Mouse (Mus musculus) forebrain, embryonic 16.5 days (tissue): ENCODE measurements around the gene Coq5. TPM values are rescaled to one million over a fixed set of nuclear protein-coding genes. Genes with fewer than 3 reads are reported as not detected.

ENCODE experiments used
- ATAC-seq: fragments of 200-750 bp; cut with Nextera tagmentation; 2 replicates; pipeline ENCODE4 v1.8.0; 2017; ENCODE audit warnings: mild to moderate bottlenecking, moderate library complexity
- H3K27ac ChIP-seq: fragments of 300-500 bp; sonication (generic); 2 replicates; pipeline ENCODE4 v1.5.1; 2014; ENCODE audit warnings: low read length, control low read depth
- H3K27me3 ChIP-seq: fragments of 300-500 bp; sonication (generic); replicated peaks from 2 replicates; pipeline ENCODE4 v1.6.1; 2014; ENCODE audit warnings: low read length; ENCODE audit not compliant: control insufficient read depth, insufficient read depth
- H3K36me3 ChIP-seq: fragments of 300-500 bp; sonication (generic); 2 replicates; pipeline ENCODE4 v1.6.1; 2014; ENCODE audit not compliant: control insufficient read depth, insufficient read depth
- H3K4me1 ChIP-seq: fragments of 300-500 bp; sonication (generic); replicated peaks from 2 replicates; pipeline ENCODE4 v1.6.1; 2014; ENCODE audit warnings: low read length; ENCODE audit not compliant: control insufficient read depth, insufficient read depth
- H3K4me2 ChIP-seq: fragments of 300-500 bp; sonication (generic); 2 replicates; pipeline ENCODE4 v1.6.1; 2014; ENCODE audit warnings: mild to moderate bottlenecking, low read length, control low read depth
- H3K4me3 ChIP-seq: fragments of 300-500 bp; sonication (generic); replicated peaks from 2 replicates; pipeline ENCODE4 v1.5.1; 2014; ENCODE audit warnings: mild to moderate bottlenecking, low read length, control low read depth
- H3K9ac ChIP-seq: fragments of 300-500 bp; sonication (generic); replicated peaks from 2 replicates; pipeline ENCODE4 v1.6.1; 2014; ENCODE audit warnings: low read depth, low read length, control low read depth
- H3K9me3 ChIP-seq: fragments of 300-500 bp; sonication (generic); 2 replicates; pipeline ENCODE4 v1.6.1; 2016; ENCODE audit warnings: low read length; ENCODE audit not compliant: control insufficient read depth
- WGBS: fragments of 180-500 bp; shearing (Covaris S2); extraction: QIAGEN DNeasy Blood & Tissue Kit; methylation state at CpG from one replicate; pipeline ENCODE4 v1.1.7; 2014; 5-methylcytosine and 5-hydroxymethylcytosine counted together
- polyA plus RNA-seq: library from polyadenylated mRNA; unstranded; fragments of >200 nt; fragmentation: Nextera tagmentation; extraction: Ambion mirVana; gene quantifications from 2 replicates; pipeline ENCODE4 v1.2.1, GENCODE M21; 2015

Coq5 gene
- polyA plus RNA-seq, 1 experiment from 2014 or later: 64.3 TPM

DNA sequence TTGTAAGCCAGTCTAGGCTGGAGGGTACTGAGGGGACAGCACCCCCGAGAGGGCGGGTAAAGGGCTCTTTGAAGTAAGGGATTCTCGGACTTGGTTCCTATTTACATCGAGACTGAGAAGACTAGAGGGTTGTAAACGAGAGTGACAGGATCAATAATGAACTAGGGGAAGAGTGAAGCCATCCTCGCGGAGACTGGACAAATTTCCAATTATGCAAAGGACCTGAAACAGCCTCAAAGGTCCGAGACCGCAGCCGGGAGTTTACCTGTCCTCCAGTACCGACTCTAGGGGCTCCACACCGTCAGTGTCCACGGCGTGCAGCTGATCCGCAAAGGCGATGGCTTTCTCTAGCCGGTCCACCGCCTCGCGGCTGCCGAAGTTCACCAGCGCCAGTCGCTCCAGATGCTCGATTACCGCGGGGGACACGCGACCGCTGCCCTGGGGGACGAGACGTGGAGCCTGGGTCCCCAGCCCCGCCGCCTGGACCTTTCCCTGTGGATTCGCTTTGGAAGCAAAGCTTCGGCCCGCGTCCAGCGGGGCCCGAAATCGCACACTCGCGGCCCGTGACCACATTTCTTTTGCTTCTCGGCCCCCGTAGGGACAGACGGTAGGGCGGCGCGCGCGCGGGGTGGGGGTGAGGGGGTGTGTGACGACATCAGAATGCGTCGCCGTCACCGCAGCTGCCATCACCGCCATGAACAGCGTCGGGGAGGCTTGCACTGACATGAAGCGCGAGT lies 61.3 kb downstream of the Coq5 start, which contains the start of the genes Gatc and Triap1:
Gene Gatc (minus strand): TSS at position 602 of the 737 bp plus-strand sequence.
Gene Triap1 (plus strand): TSS at position 649 of the 737 bp plus-strand sequence.
- Histone ChIP-seq H3K4me1 (peaks cover 15% of the 10 kb centered on the region), H3K9ac (peak within 1 kb of the TSS; percentile 96), H3K4me2 (peak within 1 kb of the TSS; percentile 81), H3K4me3 (peak within 1 kb of the TSS; percentile 98), H3K27ac (peak within 1 kb of the TSS; percentile 78), H3K27me3 (no peaks in the 10 kb centered on the region), H3K36me3 (peaks cover 26% of the 10 kb centered on the region), H3K9me3 (no peaks in the 10 kb centered on the region)
- peak; percentile 93 for ATAC-seq
- WGBS: under 1% methylated on average over 62 of the region's 62 CpGs

DNA sequence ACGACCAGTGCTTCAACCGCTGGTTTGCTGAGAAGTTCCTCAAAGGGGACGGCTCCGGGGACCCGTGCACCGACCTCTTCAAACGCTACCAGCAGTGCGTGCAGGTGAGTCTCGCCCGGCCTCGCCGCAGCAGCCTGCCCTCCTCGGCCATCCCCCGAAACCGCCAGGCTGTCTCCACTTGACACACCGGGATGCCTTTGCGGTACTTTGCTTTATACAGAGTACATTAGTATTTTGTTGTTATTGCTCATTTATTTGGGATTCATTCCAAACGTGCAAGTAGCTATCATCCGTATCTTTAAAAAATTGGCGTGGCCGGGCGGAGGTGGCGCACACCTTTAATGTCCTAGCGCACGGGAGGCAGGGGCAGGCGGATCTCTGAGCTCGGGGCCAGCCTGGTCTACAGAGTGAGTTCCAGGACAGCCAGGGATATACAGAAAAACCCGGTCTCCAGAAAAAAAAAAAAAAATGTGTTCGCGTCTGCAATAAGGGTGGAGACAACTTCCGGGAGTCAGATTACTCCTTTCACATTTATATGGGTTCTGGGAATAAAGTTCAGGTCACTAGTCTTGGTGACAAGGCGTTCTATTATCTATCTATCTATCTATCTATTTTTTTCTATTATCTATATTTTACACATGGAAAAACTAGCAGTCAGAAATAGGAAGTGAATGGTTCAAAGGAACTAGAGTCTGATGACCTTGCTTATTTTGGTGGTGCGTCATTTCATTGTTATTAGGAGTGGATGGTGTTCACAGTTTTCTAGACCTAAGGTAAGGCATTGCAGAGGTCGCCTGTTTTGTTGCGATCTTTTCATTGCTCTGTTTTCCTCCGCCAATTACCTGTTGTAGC lies 62.1 kb downstream of the Coq5 start:
- peaks cover 15% of the 10 kb centered on the region for H3K4me1 ChIP-seq
- ATAC-seq: peak; percentile 61
- peak overlapping the region; percentile 96 for H3K9ac ChIP-seq
- no peaks in the 10 kb centered on the region for H3K27me3 ChIP-seq
- WGBS: 12% methylated on average over 36 of the region's 36 CpGs
- H3K36me3 ChIP-seq: peaks cover 26% of the 10 kb centered on the region
- H3K4me2 ChIP-seq: peak overlapping the region; percentile 81
- H3K4me3 ChIP-seq: peak overlapping the region; percentile 98
- no peaks in the 10 kb centered on the region for H3K9me3 ChIP-seq
- peak overlapping the region; percentile 78; the same call in 1 of the 2 replicates for H3K27ac ChIP-seq

Other genes with a start within 250 kb of the Coq5 start
- 34.9 and 38.1 TPM in 2 replicates for gene Gm10401, start 181.4 kb upstream of the Coq5 start, polyA plus RNA-seq
- 18.0 and 19.8 TPM in 2 replicates for gene Acads, start 160.3 kb upstream of the Coq5 start, polyA plus RNA-seq
- 35.3 and 39.8 TPM in 2 replicates for gene Unc119b, start 144.7 kb upstream of the Coq5 start, polyA plus RNA-seq
- gene Mlec, start 121.5 kb upstream of the Coq5 start, polyA plus RNA-seq: 19.3 and 21.1 TPM in 2 replicates
- gene Cabp1, start 85.3 kb upstream of the Coq5 start, polyA plus RNA-seq: 8.3 and 9.2 TPM in 2 replicates
- gene Pop5, start 43.8 kb upstream of the Coq5 start, polyA plus RNA-seq: 85.3 and 101 TPM in 2 replicates
- gene Rnf10, start 6.8 kb upstream of the Coq5 start, polyA plus RNA-seq: 168 and 176 TPM in 2 replicates
- gene Dynll1, start 21.3 kb downstream of the Coq5 start, polyA plus RNA-seq: 1,337 and 1,455 TPM in 2 replicates
- 165 and 183 TPM in 2 replicates for gene Srsf9, start 47.5 kb downstream of the Coq5 start, polyA plus RNA-seq
- gene Gatc, start 61.5 kb downstream of the Coq5 start, polyA plus RNA-seq: 35.9 and 40.7 TPM in 2 replicates
- 59.9 and 62.3 TPM in 2 replicates for gene Triap1, start 61.6 kb downstream of the Coq5 start, polyA plus RNA-seq
- 864 and 925 TPM in 2 replicates for gene Cox6a1, start 69.3 kb downstream of the Coq5 start, polyA plus RNA-seq
- gene Msi1, start 149.9 kb downstream of the Coq5 start, polyA plus RNA-seq: 53.9 and 62.2 TPM in 2 replicates
- not detected in 2 replicates for gene Pla2g1b, start 186.6 kb downstream of the Coq5 start, polyA plus RNA-seq
- gene Sirt4, start 205.1 kb downstream of the Coq5 start, polyA plus RNA-seq: 32.7 and 37.6 TPM in 2 replicates
- 20.6 and 22.5 TPM in 2 replicates for gene Pxn, start 227.0 kb downstream of the Coq5 start, polyA plus RNA-seq